Mouse (Mus musculus): ENCODE data around the gene Tm9sf4. TPM values are rescaled to one million over a fixed set of nuclear protein-coding genes. Genes with fewer than 3 reads are reported as not detected.

Gene Tm9sf4
- total and polyA plus RNA-seq, 2 experiments from 2014 or later = 61.4 to 80.0 TPM

- no peaks in the 10 kb centered on the region for H3K27me3 ChIP-seq (ENCODE audit: insufficient read depth, low read length)
- 94% methylated on average over 5 of the region's 5 CpGs for WGBS
- ATAC-seq (no peak), DNase-seq (ENCODE audit: low spot score) (no peak)
- no peaks in the 10 kb centered on the region for H3K4me1 ChIP-seq (ENCODE audit: insufficient read depth, low read length)
- TF ChIP-seq CTCF (IDR thresholded peaks at IDR 0.05; ENCODE audit: low read depth) = no peak
- H3K36me3 ChIP-seq (ENCODE audit: insufficient read depth, low read length) = peaks cover 33% of the 10 kb centered on the region
- H3K4me3 ChIP-seq (ENCODE audit: low read length) = no peak overlapping the region
- H3K4me2 ChIP-seq (ENCODE audit: low read depth, low read length) = no peak overlapping the region
- H3K9me3 ChIP-seq (ENCODE audit: low read length) = no peaks in the 10 kb centered on the region
- no peak overlapping the region for H3K27ac ChIP-seq
- no peak overlapping the region for H3K9ac ChIP-seq (replicated peaks; ENCODE audit: low read length)
Measured at GRCm38 (mm10) chr2:153211451-153211850, 50.3 kb downstream of the Tm9sf4 start.

GRCm38 (mm10) chr2:153213351-153213750, 52.2 kb downstream of the Tm9sf4 start:
- Histone ChIP-seq H3K4me1 (ENCODE audit: insufficient read depth, low read length) (no peaks in the 10 kb centered on the region), H3K4me3 (ENCODE audit: low read length) (no peak overlapping the region), H3K4me2 (ENCODE audit: low read depth, low read length) (no peak overlapping the region), H3K9me3 (ENCODE audit: low read length) (no peaks in the 10 kb centered on the region), H3K27ac (no peak overlapping the region), H3K27me3 (ENCODE audit: insufficient read depth, low read length) (no peaks in the 10 kb centered on the region), H3K36me3 (ENCODE audit: insufficient read depth, low read length) (peaks cover 18% of the 10 kb centered on the region), H3K9ac (replicated peaks; ENCODE audit: low read length) (no peak overlapping the region)
- DNase-seq (ENCODE audit: low spot score) = no peak
- WGBS = 93% methylated on average over 4 of the region's 4 CpGs
- TF ChIP-seq CTCF (IDR thresholded peaks at IDR 0.05; ENCODE audit: low read depth) = no peak
- no peak for ATAC-seq

GRCm38 (mm10) chr2:153214771-153215259, 53.7 kb downstream of the Tm9sf4 start:
- H3K9me3 ChIP-seq (ENCODE audit: low read length) = no peaks in the 10 kb centered on the region
- H3K4me2 ChIP-seq (ENCODE audit: low read depth, low read length) = no peak overlapping the region
- H3K4me1 ChIP-seq (ENCODE audit: insufficient read depth, low read length) = no peaks in the 10 kb centered on the region
- no peaks in the 10 kb centered on the region for H3K27me3 ChIP-seq (ENCODE audit: insufficient read depth, low read length)
- ATAC-seq (no peak), DNase-seq (ENCODE audit: low spot score) (no peak)
- no peak for TF ChIP-seq CTCF (IDR thresholded peaks at IDR 0.05; ENCODE audit: low read depth)
- 79% methylated on average over 6 of the region's 6 CpGs for WGBS
- peaks cover 5% of the 10 kb centered on the region for H3K36me3 ChIP-seq (ENCODE audit: insufficient read depth, low read length)
- no peak overlapping the region for H3K4me3 ChIP-seq (ENCODE audit: low read length)
- no peak overlapping the region for H3K9ac ChIP-seq (replicated peaks; ENCODE audit: low read length)
- H3K27ac ChIP-seq = no peak overlapping the region

GRCm38 (mm10) chr2:153215421-153215820, 54.3 kb downstream of the Tm9sf4 start:
- ATAC-seq (no peak), DNase-seq (ENCODE audit: low spot score) (no peak)
- H3K9me3 ChIP-seq (ENCODE audit: low read length) = no peaks in the 10 kb centered on the region
- H3K27me3 ChIP-seq (ENCODE audit: insufficient read depth, low read length) = no peaks in the 10 kb centered on the region
- H3K36me3 ChIP-seq (ENCODE audit: insufficient read depth, low read length) = 0 out of 2 replicates have a peak, but pooled peaks cover 2% of the 10 kb centered on the region
- H3K27ac ChIP-seq = no peak overlapping the region
- H3K4me1 ChIP-seq (ENCODE audit: insufficient read depth, low read length) = no peaks in the 10 kb centered on the region
- H3K9ac ChIP-seq (replicated peaks; ENCODE audit: low read length) = no peak overlapping the region
- WGBS = 83% methylated on average over 4 of the region's 4 CpGs
- no peak for TF ChIP-seq CTCF (IDR thresholded peaks at IDR 0.05; ENCODE audit: low read depth)
- H3K4me2 ChIP-seq (ENCODE audit: low read depth, low read length) = no peak overlapping the region
- H3K4me3 ChIP-seq (ENCODE audit: low read length) = no peak overlapping the region

- TF ChIP-seq CTCF (IDR thresholded peaks at IDR 0.05; ENCODE audit: low read depth) = no peak
- H3K4me3 ChIP-seq (ENCODE audit: low read length) = no peak overlapping the region
- no peaks in the 10 kb centered on the region for H3K4me1 ChIP-seq (ENCODE audit: insufficient read depth, low read length)
- ATAC-seq (no peak), DNase-seq (ENCODE audit: low spot score) (no peak)
- no peak overlapping the region for H3K27ac ChIP-seq
- H3K4me2 ChIP-seq (ENCODE audit: low read depth, low read length) = no peak overlapping the region
- H3K9me3 ChIP-seq (ENCODE audit: low read length) = no peaks in the 10 kb centered on the region
- 88% methylated on average over 10 of the region's 10 CpGs for WGBS
- no peak overlapping the region for H3K9ac ChIP-seq (replicated peaks; ENCODE audit: low read length)
- no peaks in the 10 kb centered on the region for H3K27me3 ChIP-seq (ENCODE audit: insufficient read depth, low read length)
- H3K36me3 ChIP-seq (ENCODE audit: insufficient read depth, low read length) = no peaks in the 10 kb centered on the region
Measured at GRCm38 (mm10) chr2:153217826-153218340, 56.8 kb downstream of the Tm9sf4 start.

- ATAC-seq (no peak), DNase-seq (ENCODE audit: low spot score) (no peak)
- no peak overlapping the region for H3K9ac ChIP-seq (replicated peaks; ENCODE audit: low read length)
- H3K4me2 ChIP-seq (ENCODE audit: low read depth, low read length) = no peak overlapping the region
- no peak overlapping the region for H3K27ac ChIP-seq
- no peak for TF ChIP-seq CTCF (IDR thresholded peaks at IDR 0.05; ENCODE audit: low read depth)
- no peaks in the 10 kb centered on the region for H3K36me3 ChIP-seq (ENCODE audit: insufficient read depth, low read length)
- H3K9me3 ChIP-seq (ENCODE audit: low read length) = no peaks in the 10 kb centered on the region
- H3K4me3 ChIP-seq (ENCODE audit: low read length) = no peak overlapping the region
- 84% methylated on average over 3 of the region's 3 CpGs for WGBS
- no peaks in the 10 kb centered on the region for H3K4me1 ChIP-seq (ENCODE audit: insufficient read depth, low read length)
- H3K27me3 ChIP-seq (ENCODE audit: insufficient read depth, low read length) = no peaks in the 10 kb centered on the region
Measured at GRCm38 (mm10) chr2:153218516-153218915, 57.4 kb downstream of the Tm9sf4 start.

GRCm38 (mm10) chr2:153221620-153222019, 60.5 kb downstream of the Tm9sf4 start:
- ATAC-seq = no peak

More at GRCm38 (mm10) chr2:153221620-153222019, 60.5 kb downstream of the Tm9sf4 start:
- 0 out of 2 replicates have a peak, but pooled peaks cover 5% of the 10 kb centered on the region for H3K4me1 ChIP-seq (ENCODE audit: insufficient read depth, low read length)
- H3K9ac ChIP-seq (replicated peaks; ENCODE audit: low read length) = no peak overlapping the region
- WGBS = 96% methylated on average over 4 of the region's 4 CpGs
- H3K4me2 ChIP-seq (ENCODE audit: low read depth, low read length) = no peak overlapping the region
- H3K27ac ChIP-seq = no peak overlapping the region
- no peak for DNase-seq (ENCODE audit: low spot score)
- no peak for TF ChIP-seq CTCF (IDR thresholded peaks at IDR 0.05; ENCODE audit: low read depth)
- H3K4me3 ChIP-seq (ENCODE audit: low read length) = no peak overlapping the region
- no peaks in the 10 kb centered on the region for H3K36me3 ChIP-seq (ENCODE audit: insufficient read depth, low read length)
- H3K9me3 ChIP-seq (ENCODE audit: low read length) = no peaks in the 10 kb centered on the region
- no peaks in the 10 kb centered on the region for H3K27me3 ChIP-seq (ENCODE audit: insufficient read depth, low read length)
